Mouse (Mus musculus) liver, embryonic 12.5 days (tissue): ENCODE results near the gene Exosc10. TPM values are rescaled to one million over a fixed set of nuclear protein-coding genes. Genes with fewer than 3 reads are reported as not detected.
A peak's percentile ranks its signal among the peaks of the same experiment; 100 is the strongest.

Experiments
- ATAC-seq: fragments of 200-750 bp; cut with Nextera tagmentation; 2 replicates; pipeline ENCODE4 v1.8.0; 2017; ENCODE audit warnings: moderate number of reproducible peaks, mild to moderate bottlenecking, moderate library complexity
- H3K27ac ChIP-seq: fragments of 300-500 bp; sonication (generic); 2 replicates; pipeline ENCODE4 v1.5.1; 2016; ENCODE audit warnings: mild to moderate bottlenecking
- H3K27me3 ChIP-seq: fragments of 300-500 bp; sonication (generic); replicated peaks from 2 replicates; pipeline ENCODE4 v1.6.1; 2016; ENCODE audit warnings: mild to moderate bottlenecking, moderate library complexity
- H3K36me3 ChIP-seq: fragments of 300-500 bp; sonication (generic); 2 replicates; pipeline ENCODE4 v1.6.1; 2016; ENCODE audit warnings: mild to moderate bottlenecking, moderate library complexity
- H3K4me1 ChIP-seq: fragments of 300-500 bp; sonication (generic); 2 replicates; pipeline ENCODE4 v1.6.1; 2016
- H3K4me2 ChIP-seq: fragments of 300-500 bp; sonication (generic); 2 replicates; pipeline ENCODE4 v1.6.1; 2016; ENCODE audit warnings: mild to moderate bottlenecking, moderate library complexity
- H3K4me3 ChIP-seq: fragments of 300-500 bp; sonication (generic); 2 replicates; pipeline ENCODE4 v1.5.1; 2016; ENCODE audit warnings: mild to moderate bottlenecking, moderate library complexity
- H3K9ac ChIP-seq: fragments of 300-500 bp; sonication (generic); 2 replicates; pipeline ENCODE4 v1.6.1; 2016; ENCODE audit warnings: mild to moderate bottlenecking, moderate library complexity
- H3K9me3 ChIP-seq: fragments of 300-500 bp; sonication (generic); replicated peaks from 2 replicates; pipeline ENCODE4 v1.6.1; 2016; ENCODE audit warnings: mild to moderate bottlenecking, moderate library complexity
- WGBS: fragments of 180-500 bp; shearing (Covaris S2); methylation state at CpG from one replicate; pipeline ENCODE4 v1.1.7; 2016; ENCODE audit not compliant: insufficient replicate concordance; 5-methylcytosine and 5-hydroxymethylcytosine counted together
- polyA plus RNA-seq: library from polyadenylated mRNA; unstranded; fragments of >200 nt; fragmentation: Nextera tagmentation; extraction: Ambion mirVana; gene quantifications from 2 replicates; pipeline ENCODE4 v1.2.1, GENCODE M21; 2016

The Exosc10 gene
- 64.2 and 65.9 TPM in 2 replicates for polyA plus RNA-seq

- under 1% methylated on average over 62 of the region's 63 CpGs for WGBS
- ATAC-seq = peak; percentile 91
These were observed at the start of gene Exosc10 for GRCm38 (mm10) chr4:148558297-148559000. Gene Exosc10, plus strand, starts transcription at chr4:148558429.

DNA sequence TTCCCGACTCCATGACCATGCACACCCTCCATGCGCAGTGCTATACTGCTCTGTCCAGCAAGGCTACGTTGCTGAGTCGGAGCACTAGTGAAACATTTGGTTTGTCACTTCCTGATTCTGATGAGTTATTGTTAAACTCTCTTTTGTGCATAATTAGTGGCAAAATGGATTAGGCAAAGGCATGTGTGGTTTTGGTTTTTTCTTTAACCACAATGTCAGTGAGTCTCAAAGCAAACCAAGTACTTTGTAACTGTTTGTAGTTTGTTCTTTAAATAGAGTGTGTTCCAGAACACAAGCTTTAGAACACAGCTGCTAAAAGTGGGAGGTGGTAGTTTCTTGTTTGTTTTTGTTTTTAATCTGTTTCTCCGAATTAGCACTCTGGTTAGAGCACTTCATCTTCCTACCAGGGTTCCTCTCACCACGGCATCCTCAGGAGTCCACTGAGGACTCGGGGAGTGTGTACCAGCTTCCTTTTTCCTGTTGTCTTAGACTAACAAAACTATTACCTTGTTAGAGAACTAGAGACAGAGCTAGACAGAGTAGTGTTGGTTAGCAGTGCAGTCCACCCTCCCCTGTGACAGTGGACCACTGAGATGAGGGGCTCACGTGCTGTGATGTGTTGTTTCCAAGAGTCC lies 48.7 kb upstream of the Exosc10 start:
- H3K36me3 ChIP-seq = peaks cover 63% of the 10 kb centered on the region
- 64% methylated on average over 8 of the region's 8 CpGs for WGBS
- H3K9ac ChIP-seq = no peak overlapping the region
- H3K27me3 ChIP-seq = no peaks in the 10 kb centered on the region
- H3K4me1 ChIP-seq = no peaks in the 10 kb centered on the region
- no peak overlapping the region for H3K27ac ChIP-seq
- H3K9me3 ChIP-seq = no peaks in the 10 kb centered on the region
- ATAC-seq = no peak
- no peak overlapping the region for H3K4me3 ChIP-seq
- no peak overlapping the region for H3K4me2 ChIP-seq

More at GRCm38 (mm10) chr4:148558297-148559000, at the start of gene Exosc10:
- H3K9me3 ChIP-seq = no peaks in the 10 kb centered on the region
- peak within 1 kb of the TSS; percentile 87 for H3K9ac ChIP-seq
- no peaks in the 10 kb centered on the region for H3K27me3 ChIP-seq
- H3K4me3 ChIP-seq = peak within 1 kb of the TSS; percentile 89
- peaks cover 72% of the 10 kb centered on the region for H3K36me3 ChIP-seq
- peaks cover 21% of the 10 kb centered on the region for H3K4me1 ChIP-seq
- peak within 1 kb of the TSS; percentile 87 for H3K4me2 ChIP-seq
- H3K27ac ChIP-seq = peak within 1 kb of the TSS; percentile 85

GRCm38 (mm10) chr4:148510691-148511090 lies 47.5 kb upstream of the Exosc10 start:
- no peaks in the 10 kb centered on the region for H3K4me1 ChIP-seq
- no peak overlapping the region for H3K27ac ChIP-seq
- no peaks in the 10 kb centered on the region for H3K27me3 ChIP-seq
- no peaks in the 10 kb centered on the region for H3K9me3 ChIP-seq
- no peak overlapping the region for H3K4me2 ChIP-seq
- WGBS = 79% methylated on average over 4 of the region's 4 CpGs
- no peak overlapping the region for H3K9ac ChIP-seq
- ATAC-seq = no peak
- H3K4me3 ChIP-seq = no peak overlapping the region
- H3K36me3 ChIP-seq = peaks cover 70% of the 10 kb centered on the region

DNA sequence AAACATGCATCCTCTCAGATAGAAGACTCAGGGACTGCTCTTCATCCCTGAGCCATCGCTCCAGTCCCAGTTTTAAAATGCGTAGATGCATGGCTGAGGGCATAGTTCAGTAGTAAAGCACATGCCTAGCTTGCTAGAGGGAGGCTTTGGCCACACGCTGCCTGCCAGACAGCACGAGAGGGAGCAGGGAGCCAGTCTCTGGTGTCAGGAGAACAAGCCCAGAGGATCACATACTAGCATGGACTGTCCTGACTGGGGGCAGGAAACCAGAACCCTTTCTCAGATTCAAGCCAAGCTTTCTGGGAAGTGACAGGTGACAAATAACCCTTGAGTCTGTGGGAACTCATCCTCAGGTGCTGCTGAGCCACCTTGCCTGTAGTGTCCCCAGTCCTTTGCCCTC lies 46.9 kb upstream of the Exosc10 start:
- Histone ChIP-seq H3K4me2 (no peak overlapping the region), H3K27ac (no peak overlapping the region), H3K9ac (no peak overlapping the region), H3K4me3 (no peak overlapping the region), H3K36me3 (peaks cover 68% of the 10 kb centered on the region), H3K4me1 (no peaks in the 10 kb centered on the region), H3K27me3 (no peaks in the 10 kb centered on the region), H3K9me3 (no peaks in the 10 kb centered on the region)
- no peak for ATAC-seq
- 88% methylated on average over 4 of the region's 4 CpGs for WGBS

- H3K9me3 ChIP-seq = no peaks in the 10 kb centered on the region
These were observed 45.1 kb upstream of the Exosc10 start for GRCm38 (mm10) chr4:148513021-148513559.

DNA sequence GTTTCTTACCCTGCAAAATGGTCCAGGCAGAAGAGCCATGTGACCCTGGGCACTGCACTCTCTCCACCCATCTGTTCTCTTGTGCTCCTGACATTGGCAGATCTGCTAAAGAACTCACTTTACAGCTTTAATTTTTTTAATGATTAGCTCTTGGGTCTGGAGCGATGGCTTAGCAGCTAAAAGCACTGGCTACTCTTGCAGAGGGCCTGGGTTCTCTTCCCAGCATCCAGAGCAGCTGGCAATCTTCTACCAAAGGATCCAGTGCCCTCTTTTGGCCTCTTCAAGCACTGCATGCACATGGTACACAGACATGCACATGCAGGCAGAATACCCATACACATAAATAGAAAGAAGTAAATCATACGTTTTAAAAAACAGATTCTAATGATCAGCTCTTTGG lies 42.9 kb upstream of the Exosc10 start:
- no peaks in the 10 kb centered on the region for H3K9me3 ChIP-seq
- H3K4me3 ChIP-seq = no peak overlapping the region
- no peak overlapping the region for H3K4me2 ChIP-seq
- 80% methylated on average over 2 of the region's 2 CpGs for WGBS
- ATAC-seq = no peak
- peaks cover 85% of the 10 kb centered on the region for H3K36me3 ChIP-seq
- no peaks in the 10 kb centered on the region for H3K27me3 ChIP-seq
- no peaks in the 10 kb centered on the region for H3K4me1 ChIP-seq
- no peak overlapping the region for H3K9ac ChIP-seq
- H3K27ac ChIP-seq = no peak overlapping the region

More at GRCm38 (mm10) chr4:148513021-148513559, 45.1 kb upstream of the Exosc10 start:
- H3K36me3 ChIP-seq = peaks cover 75% of the 10 kb centered on the region
- H3K9ac ChIP-seq = no peak overlapping the region
- ATAC-seq = no peak
- no peaks in the 10 kb centered on the region for H3K27me3 ChIP-seq
- 75% methylated on average over 6 of the region's 6 CpGs for WGBS
- no peak overlapping the region for H3K4me2 ChIP-seq
- no peak overlapping the region for H3K4me3 ChIP-seq
- no peaks in the 10 kb centered on the region for H3K4me1 ChIP-seq
- H3K27ac ChIP-seq = no peak overlapping the region

DNA sequence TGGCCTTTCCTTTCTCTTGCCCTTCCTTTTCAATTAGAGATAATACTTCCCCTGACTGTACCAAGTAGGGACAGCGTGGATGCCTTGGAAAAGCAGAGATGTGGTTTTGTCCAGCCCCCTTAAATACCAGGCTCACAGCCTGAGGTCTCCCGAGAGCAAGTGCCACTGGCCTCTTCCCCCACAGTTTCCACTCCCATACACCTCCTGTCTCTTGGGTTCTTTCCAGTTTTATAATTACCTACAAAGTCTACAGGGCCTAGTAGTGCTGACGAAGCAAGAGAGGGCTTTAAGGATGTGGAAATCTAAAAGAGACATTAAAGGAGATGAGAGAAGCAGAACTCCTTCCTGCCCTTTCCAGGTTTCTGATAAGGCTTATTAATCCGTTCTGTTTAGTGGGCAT lies 40.4 kb upstream of the Exosc10 start:
- H3K36me3 ChIP-seq = peaks cover 91% of the 10 kb centered on the region
- H3K4me3 ChIP-seq = no peak overlapping the region
- no peak overlapping the region for H3K27ac ChIP-seq
- no peak overlapping the region for H3K4me2 ChIP-seq
- no peaks in the 10 kb centered on the region for H3K9me3 ChIP-seq
- no peaks in the 10 kb centered on the region for H3K27me3 ChIP-seq
- H3K9ac ChIP-seq = no peak overlapping the region
- ATAC-seq = no peak
- WGBS = 55% methylated on average over 4 of the region's 4 CpGs
- no peaks in the 10 kb centered on the region for H3K4me1 ChIP-seq

DNA sequence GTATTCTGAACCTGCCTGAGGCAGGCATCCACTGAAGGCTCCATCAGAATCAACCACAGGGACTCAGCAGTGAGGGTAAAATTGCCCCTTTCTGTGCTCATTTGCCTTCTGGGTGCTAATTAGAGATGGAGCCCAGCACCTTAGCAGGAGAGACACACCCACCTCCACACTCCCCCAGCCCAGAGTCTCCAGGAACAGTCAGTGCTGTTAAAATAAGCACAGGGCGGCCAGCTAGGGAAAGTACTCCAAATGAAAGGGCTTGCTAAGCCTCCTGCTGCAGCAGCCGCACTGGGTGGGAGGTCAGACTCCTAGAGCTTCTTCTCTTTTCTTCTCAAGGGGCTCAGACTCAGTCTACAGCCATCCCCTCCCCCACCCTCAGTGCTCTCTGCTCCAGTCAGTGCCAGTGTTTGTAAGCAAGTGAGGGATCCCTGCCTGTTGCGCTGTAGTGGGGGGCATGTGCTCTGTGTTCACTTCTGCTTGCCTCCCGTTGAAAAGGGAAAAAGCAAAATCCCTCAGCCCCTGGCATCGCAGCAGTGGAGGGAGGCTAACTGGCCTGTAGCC lies 39.9 kb upstream of the Exosc10 start:
- Histone ChIP-seq H3K4me3 (no peak overlapping the region), H3K9ac (no peak overlapping the region), H3K27ac (no peak overlapping the region), H3K4me2 (no peak overlapping the region), H3K9me3 (no peaks in the 10 kb centered on the region), H3K36me3 (peaks cover 92% of the 10 kb centered on the region), H3K4me1 (no peaks in the 10 kb centered on the region), H3K27me3 (no peaks in the 10 kb centered on the region)
- ATAC-seq = no peak
- WGBS = 66% methylated on average over 5 of the region's 5 CpGs

- ATAC-seq = no peak
These were observed 34.7 kb upstream of the Exosc10 start for GRCm38 (mm10) chr4:148523538-148523937.

GRCm38 (mm10) chr4:148527158-148527910 lies 30.9 kb upstream of the Exosc10 start:
- Histone ChIP-seq H3K4me3 (no peak overlapping the region), H3K36me3 (peaks cover 89% of the 10 kb centered on the region), H3K27ac (no peak overlapping the region), H3K27me3 (no peaks in the 10 kb centered on the region), H3K4me1 (no peaks in the 10 kb centered on the region), H3K4me2 (no peak overlapping the region), H3K9me3 (no peaks in the 10 kb centered on the region), H3K9ac (no peak overlapping the region)
- WGBS = 80% methylated on average over 10 of the region's 10 CpGs
- ATAC-seq = no peak

More at GRCm38 (mm10) chr4:148523538-148523937, 34.7 kb upstream of the Exosc10 start:
- no peaks in the 10 kb centered on the region for H3K27me3 ChIP-seq
- H3K27ac ChIP-seq = no peak overlapping the region
- no peak overlapping the region for H3K4me2 ChIP-seq
- no peaks in the 10 kb centered on the region for H3K9me3 ChIP-seq
- H3K36me3 ChIP-seq = peaks cover 93% of the 10 kb centered on the region
- no peak overlapping the region for H3K9ac ChIP-seq
- no peaks in the 10 kb centered on the region for H3K4me1 ChIP-seq
- H3K4me3 ChIP-seq = no peak overlapping the region
- WGBS = 72% methylated on average over 7 of the region's 7 CpGs

GRCm38 (mm10) chr4:148530351-148530750 lies 27.9 kb upstream of the Exosc10 start:
- ATAC-seq = no peak
- 88% methylated on average over 5 of the region's 5 CpGs for WGBS
- peaks cover 88% of the 10 kb centered on the region for H3K36me3 ChIP-seq
- H3K9me3 ChIP-seq = no peaks in the 10 kb centered on the region
- no peak overlapping the region for H3K4me3 ChIP-seq
- no peak overlapping the region for H3K27ac ChIP-seq
- no peak overlapping the region for H3K9ac ChIP-seq
- H3K4me2 ChIP-seq = no peak overlapping the region
- H3K4me1 ChIP-seq = no peaks in the 10 kb centered on the region
- no peaks in the 10 kb centered on the region for H3K27me3 ChIP-seq
